Mouse (Mus musculus): ENCODE data around the gene Actrt3. TPM values are rescaled to one million over a fixed set of nuclear protein-coding genes. Genes with fewer than 3 reads are reported as not detected.
A peak's percentile ranks its signal among the peaks of the same experiment; 100 is the strongest.

The Actrt3 gene
- not detected for total RNA-seq (2021)

DNA sequence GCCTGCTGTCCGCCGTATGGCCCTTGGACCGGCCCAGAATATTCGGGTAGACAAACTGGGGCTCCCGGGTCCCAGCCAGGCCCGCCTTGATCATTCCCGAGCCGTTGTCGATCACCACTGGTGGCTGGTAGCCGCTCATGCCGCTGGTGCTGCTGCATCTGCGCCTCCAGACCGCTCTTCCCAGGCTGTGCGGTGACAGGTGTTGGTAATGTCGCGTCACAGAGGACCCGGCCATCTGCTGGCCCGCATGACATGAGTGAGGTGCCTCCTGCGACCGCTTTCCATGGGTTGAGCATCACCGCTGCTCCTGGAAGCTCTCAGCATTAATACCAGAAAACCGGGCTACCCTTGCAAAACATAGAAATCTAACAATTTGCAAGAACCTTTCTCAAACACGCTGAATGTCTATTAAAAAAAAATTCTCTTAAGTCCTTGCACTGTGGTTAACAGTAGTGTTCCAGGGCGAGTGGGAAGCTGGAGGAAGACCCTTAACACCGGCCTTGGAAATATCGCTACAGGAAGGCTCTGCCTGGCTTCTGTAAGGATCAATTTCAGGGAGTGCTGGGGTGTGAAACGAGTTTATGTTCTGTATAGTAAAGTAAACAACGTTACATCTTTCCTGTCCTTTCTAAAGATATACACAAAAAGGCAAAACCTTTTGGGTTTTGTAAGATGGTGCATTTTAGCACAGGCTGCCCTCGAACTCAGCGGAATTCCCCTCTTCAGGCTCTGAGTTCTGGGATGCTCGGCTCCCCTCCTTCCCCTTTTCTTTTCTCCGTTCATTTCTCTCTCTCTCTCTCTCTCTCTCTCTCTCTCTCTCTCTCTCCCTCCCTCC is at the start of gene Actrt3:
Actrt3 (minus strand) TSS at position 229 of the 835 bp plus-strand sequence.
- intact Hi-C loops (cut with DNase I): loop anchor here (2.0 to 10.0 kb wide), 4 partner anchors 193 to 1795 kb away; partner anchors contain the start of genes Phc3, Rpl22l1 and Sec62
- peak; percentile 28 to 29 for DNase-seq

DNA sequence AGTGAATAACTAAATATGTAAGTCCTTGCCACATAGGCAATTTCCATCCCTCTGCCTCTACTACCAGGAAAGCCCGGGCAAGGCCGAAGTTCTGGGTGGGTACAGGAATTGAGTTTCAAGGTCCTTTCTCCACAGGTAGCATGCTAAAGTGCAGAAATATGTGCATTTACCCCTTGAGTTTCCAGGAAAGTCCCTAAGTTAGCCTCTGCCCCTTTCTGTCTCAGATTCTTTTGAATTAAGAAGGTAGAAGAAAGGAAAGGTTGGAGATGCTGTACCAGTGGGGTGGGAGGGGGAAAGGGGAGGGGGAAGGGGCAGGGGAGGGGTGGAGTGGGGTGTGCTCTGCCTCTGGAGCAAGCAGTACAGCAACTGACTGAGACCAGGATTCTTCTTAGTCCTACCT is 48.7 kb upstream of the Actrt3 start:
- intact Hi-C loops (cut with DNase I): no loop called here
- DNase-seq: no peak

DNA sequence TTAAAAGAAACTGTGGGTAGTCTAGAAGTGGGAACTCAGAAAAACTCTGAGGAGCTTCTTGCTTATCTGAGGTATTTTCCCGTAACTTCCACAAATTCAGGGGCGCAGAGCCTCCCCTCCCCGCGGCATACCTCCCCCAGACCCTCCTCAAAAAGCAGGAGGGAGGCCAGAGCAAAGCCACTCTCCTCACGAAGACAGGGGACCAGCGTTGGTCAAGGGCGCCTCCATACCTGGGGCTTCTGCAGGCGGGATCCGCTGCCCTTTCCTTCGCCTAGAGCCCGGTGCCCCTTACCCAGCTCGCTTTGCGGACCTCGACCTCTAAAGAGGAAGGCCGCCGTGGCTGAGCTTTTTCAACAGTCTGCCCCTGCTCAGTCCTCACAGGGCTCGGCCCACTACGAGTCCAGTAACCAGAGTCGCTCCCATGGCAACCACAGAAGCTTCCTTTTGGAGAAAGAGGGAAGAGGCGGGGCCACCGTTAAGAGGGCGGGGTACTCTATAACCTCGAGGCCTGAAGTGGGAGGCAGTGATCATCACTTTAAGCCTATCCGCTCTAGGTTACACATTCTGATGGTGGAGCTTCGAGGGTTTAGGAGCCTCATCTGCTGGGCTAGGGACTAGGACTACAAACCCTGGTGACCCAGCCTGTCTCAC is 47.8 kb upstream of the Actrt3 start, which contains the start of gene Lrrc34:
Lrrc34 (minus strand) TSS at position 430 of the 651 bp plus-strand sequence.
- peak; percentile 6 to 18 for DNase-seq
- intact Hi-C loops (cut with DNase I): no loop called here

DNA sequence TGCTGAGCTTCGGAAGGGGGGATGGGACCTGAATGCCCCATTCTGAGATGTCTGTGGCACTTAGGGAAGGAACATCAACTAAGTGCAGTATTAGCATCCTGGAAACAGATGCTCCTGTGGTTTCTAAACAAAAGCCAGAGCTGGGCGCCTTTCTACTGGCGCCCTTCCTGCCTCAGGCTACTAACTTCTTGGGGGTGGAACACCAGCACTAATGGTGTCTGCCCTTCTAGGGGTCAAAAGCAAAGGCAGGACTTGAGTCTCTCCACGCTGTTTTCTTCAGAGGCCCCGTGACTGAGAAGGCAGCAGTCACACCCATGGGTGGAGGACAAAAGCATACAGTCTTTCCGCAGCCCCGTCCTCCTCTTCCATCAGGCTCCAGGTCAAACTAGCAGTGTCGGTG is 47.0 kb upstream of the Actrt3 start:
- no peak for DNase-seq
- intact Hi-C loops (cut with DNase I): no loop called here

DNA sequence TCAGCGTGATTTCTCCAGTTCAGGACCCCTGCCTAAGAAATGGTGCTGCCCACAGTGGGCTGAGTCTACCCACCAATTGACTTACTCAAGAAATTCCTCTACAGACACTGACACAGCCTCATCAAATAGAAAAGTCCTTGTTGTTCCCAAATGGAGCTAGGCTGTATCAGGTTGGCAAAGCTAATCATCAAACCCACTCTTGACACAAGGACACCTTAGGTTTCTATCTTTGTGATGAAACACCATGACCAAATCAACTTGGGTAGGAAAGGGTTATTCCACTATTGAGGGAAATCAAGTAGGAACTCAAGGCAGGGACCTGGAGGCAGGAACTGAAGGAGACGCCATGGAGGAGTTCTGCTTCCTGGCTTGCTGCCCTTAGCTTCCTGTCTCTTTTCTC is 44.5 kb upstream of the Actrt3 start, which contains the start of gene Lrriq4:
Lrriq4 (plus strand) TSS at position 301 of the 400 bp plus-strand sequence.
- DNase-seq: no peak
- intact Hi-C loops (cut with DNase I): no loop called here

DNA sequence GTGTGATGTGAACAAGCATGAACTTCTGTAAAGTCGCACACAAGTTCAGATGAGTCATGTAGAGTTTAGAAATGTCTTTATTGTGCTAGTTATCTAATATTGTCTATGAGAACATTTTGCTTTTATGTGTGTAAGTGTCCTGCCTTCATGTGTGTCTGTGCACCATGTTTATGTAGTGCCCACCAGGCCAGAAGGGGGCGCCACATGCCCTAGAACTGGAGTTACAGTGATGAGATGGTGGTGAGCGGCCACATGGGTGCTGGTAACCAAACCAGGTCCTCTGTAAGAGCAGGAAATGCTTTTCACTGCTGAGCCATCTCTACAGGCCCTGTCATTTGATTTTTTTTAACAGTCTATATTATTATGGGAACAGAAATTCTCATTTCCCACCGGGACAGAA is 35.9 kb upstream of the Actrt3 start:
- no peak for DNase-seq
- intact Hi-C loops (cut with DNase I): no loop called here

DNA sequence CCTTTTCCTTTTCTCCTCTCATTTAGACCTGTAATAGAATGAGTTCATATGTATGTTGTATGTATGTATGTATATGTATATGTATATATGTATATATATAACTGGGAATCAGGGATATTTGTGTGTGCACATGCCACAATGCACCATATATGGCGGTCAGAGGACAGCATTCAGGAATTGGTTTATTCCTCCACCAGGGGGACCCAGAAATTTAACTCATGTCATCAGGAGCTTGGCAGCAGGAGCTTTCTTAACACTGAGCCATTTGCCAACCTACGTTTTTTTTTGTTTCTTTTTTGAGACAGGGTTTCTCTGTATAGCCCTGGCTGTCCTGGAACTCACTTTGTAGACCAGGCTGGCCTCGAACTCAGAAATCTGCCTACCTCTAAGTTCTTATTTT is 33.9 kb upstream of the Actrt3 start:
- no peak for DNase-seq
- intact Hi-C loops (cut with DNase I): no loop called here

DNA sequence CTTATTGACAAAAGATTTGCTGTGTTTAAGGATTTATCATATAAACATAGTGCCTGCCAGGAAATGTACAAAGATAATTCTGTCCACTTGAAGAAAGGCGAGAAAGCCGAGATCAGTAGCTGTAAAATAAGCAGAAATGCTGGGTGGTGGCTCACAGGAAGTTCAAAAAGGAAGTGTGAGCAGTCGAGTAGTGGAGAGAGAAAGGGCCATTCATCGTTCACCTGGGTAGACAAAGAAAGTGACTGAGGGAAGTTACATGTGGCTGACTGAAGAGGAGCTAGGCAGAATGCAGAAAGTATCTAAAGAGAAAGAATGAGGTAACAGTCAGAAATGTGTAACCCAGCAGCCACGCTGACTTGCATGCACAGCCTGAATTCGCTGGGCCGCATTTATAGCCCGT is 20.4 kb upstream of the Actrt3 start:
- intact Hi-C loops (cut with DNase I): no loop called here
- no peak for DNase-seq

DNA sequence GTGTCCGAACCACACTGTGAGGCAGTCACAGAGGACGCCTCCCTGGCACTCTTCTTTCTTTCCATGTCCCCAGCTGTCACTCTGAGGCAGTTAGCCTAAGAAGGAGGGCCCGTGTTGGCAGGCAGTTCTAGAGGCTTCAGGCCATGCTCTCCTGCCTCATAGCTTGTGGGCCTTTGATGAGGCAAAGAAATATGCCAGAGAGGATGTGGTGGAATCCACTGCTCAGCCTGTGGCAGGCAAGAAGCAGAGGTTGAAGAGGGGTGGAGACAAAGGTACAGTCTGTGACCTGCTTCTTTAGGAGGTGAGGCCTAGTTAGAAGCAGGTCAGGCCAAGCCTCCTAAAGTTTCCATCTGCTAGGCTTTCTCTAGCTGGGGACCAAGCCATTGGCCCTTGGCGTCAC is 11.2 kb upstream of the Actrt3 start:
- no peak for DNase-seq
- intact Hi-C loops (cut with DNase I): no loop called here

DNA sequence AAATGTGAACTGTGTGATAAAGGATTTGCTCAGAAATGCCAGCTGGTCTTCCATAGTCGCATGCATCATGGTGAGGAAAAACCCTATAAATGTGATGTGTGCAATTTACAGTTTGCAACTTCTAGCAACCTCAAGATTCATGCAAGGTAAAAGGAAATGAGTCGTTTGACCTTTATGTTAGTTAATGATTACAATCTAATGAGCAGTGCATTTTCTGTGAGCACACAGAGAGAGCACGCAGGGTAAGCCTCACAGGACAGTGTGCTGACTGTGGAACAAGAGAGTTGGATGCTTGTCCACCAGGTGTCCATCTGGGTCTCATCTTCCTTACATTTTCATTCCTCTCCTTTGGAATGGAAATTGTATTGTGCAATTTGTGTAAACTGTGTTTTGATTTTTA is 9.3 kb upstream of the Actrt3 start:
- intact Hi-C loops (cut with DNase I): no loop called here
- no peak for DNase-seq

DNA sequence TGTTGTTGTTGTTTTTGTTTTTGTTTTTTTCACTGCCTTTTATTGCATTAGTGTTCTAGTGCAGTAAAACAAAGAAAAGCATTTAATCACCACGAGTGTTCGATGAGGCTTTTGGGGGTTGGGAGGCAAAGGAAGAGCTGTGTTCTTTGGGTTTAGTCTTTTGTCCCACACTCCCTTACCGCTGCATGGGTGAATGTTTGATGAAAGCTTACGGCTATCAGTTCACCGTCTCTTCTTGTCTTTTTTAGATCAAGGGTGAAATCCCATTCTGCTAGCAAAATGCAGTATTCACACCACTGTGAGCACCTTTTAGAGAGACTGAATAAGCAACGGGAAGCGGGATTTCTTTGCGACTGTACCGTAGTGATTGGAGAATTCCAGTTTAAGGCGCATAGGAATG is 3.5 kb upstream of the Actrt3 start:
- intact Hi-C loops (cut with DNase I): loop anchor here (5.0 kb wide), 1 partner anchor 364 kb away; the partner anchor contains the start of gene Phc3
- no peak for DNase-seq

DNA sequence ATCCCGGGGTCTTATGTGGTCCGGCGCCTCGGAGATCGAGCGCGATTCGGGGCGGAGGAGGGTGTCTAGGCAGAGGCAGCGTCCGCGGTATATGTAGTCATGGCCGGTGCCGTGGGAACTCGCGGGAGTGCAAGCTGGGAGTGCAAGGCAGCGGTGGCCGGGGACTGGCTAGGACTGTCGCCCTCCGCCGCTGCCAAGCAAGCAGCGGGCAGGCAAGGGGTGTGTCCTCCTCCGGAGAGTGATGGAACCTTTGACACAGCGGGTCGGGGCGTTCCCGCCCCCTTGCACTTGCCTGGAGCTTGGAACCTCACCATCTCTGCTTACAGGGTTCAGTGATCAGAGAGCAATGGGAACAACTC is 3.0 kb upstream of the Actrt3 start:
- intact Hi-C loops (cut with DNase I): loop anchor here (5.0 kb wide), 1 partner anchor 365 kb away; the partner anchor contains the start of gene Phc3
- no peak for DNase-seq

DNA sequence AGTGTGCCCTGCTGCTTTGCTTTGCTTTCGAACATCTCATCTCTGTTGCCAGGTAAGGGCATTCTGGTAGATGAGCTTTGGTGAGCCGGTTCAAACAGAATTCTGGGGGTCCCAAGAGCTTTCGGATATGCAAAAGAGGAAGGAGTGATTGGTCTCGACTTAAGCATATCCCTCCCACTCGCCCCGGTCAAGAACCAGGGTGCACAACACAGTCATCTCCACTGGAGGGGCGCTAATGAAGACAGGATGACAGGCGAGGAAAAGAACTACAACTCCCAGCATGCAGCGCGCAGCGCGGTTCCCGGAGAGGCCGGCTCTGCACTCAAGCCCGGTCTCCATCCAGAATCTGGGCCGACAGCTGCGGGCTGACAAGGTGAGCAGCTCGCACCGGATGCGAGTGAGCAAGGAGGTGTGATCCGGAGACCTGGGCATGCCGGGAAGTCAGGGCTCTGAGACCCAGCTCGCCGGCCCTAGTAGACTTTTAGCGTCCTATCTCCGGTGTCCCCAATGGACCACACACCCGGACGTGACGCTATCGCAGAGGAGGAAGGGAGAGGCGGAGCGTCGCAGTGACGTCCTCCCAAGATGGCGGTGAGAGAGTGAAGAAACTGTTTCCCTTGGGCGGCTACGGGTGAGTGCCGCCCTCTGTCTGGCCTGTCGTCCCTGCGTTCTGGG is 2.5 kb upstream of the Actrt3 start, which contains the start of gene Mynn:
Mynn (plus strand) TSS at position 1 of the 675 bp plus-strand sequence.
- intact Hi-C loops (cut with DNase I): loop anchor here (5.0 kb wide), 1 partner anchor 365 kb away; the partner anchor contains the start of gene Phc3
- DNase-seq: peak; percentile 95 to 99

DNA sequence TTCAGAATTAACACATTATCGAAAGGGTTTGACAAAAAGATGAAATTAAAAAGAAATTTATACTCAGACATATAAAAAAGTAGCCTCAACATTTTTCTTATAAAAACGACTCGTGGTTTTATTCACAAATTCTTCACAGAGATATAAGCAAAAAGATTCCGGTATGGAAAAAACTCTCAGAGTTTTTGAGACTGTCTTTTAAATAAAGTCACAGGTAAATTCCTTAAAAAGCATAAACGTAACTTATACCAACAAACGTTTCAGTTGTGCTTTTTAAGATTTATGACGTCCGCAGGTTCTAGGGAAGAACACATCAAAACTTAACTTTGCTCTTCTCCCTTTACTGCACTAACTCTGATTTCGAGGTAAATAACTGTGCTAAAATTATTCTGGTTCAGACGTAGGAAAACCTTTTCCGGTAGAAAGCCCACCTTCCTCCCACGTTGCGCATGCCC is 1.9 kb upstream of the Actrt3 start:
- DNase-seq: no peak
- intact Hi-C loops (cut with DNase I): loop anchor here (2.0 to 5.0 kb wide), 2 partner anchors 191 to 366 kb away; partner anchors contain the start of genes Phc3 and Sec62

DNA sequence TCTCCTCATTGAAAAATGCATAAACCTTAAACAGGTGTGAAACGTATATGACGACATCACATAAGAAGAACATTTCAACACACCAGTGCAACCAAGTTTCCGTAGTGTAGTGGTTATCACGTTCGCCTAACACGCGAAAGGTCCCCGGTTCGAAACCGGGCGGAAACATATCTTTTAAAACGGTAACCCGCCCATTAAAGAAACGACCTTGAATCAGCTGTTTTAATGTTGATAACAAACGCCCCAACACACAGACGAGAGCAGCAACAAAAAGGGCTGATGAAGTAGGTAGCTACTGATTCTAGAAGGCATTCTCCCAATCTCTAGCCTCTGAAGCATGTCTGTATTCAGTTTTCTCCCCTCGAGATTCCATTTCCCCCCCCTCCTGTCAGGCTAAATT is 1.4 kb upstream of the Actrt3 start:
- intact Hi-C loops (cut with DNase I): loop anchor here (2.0 to 5.0 kb wide), 2 partner anchors 192 to 366 kb away; partner anchors contain the start of genes Phc3 and Sec62
- peak; percentile 90 to 93 for DNase-seq

DNA sequence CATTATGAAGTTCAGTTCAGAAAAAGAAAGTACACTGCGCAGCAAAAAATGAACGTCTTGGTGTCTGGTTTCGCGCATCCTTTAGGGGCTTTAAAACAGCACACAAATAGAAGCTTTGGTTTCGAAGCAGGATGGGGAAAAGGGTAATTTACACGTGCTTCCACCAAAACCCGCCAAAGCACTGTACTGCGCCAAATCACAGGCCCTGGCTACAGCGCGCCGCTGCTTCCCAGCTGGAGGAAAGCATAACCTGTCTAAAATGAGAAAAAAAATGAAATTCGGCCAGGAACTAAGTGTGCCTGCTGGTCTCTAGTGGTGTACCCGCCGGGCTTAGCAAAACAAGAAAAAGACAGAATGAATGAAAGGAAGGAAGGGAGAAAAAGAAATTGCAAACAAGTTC is 978 bp upstream of the Actrt3 start:
- peak; percentile 31 to 53 for DNase-seq
- intact Hi-C loops (cut with DNase I): loop anchor here (2.0 to 5.0 kb wide), 2 partner anchors 192 to 367 kb away; partner anchors contain the start of genes Phc3 and Sec62

DNA sequence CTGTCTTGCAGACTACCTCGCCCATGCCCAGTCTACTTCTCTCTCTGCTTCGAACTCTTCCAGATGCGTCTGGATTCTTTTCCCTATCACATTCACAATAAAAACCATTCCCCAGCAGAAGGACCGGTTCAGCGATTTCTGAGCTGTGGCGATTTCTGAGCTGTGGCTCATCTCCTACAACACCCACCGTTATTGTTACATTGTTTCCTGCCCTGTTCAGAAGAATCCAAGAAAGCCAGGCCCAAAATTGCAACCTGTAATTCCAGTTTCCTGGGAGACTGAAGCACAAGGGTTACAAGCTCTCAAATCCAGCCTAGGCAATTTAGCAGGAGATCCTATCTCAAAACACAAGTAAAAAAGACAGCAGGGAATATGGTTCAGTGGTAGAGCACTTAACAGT is 2.5 kb downstream of the Actrt3 start:
- DNase-seq: no peak
- intact Hi-C loops (cut with DNase I): loop anchor here (10.0 kb wide), 2 partner anchors 538 to 1792 kb away; partner anchors contain the start of gene Rpl22l1

DNA sequence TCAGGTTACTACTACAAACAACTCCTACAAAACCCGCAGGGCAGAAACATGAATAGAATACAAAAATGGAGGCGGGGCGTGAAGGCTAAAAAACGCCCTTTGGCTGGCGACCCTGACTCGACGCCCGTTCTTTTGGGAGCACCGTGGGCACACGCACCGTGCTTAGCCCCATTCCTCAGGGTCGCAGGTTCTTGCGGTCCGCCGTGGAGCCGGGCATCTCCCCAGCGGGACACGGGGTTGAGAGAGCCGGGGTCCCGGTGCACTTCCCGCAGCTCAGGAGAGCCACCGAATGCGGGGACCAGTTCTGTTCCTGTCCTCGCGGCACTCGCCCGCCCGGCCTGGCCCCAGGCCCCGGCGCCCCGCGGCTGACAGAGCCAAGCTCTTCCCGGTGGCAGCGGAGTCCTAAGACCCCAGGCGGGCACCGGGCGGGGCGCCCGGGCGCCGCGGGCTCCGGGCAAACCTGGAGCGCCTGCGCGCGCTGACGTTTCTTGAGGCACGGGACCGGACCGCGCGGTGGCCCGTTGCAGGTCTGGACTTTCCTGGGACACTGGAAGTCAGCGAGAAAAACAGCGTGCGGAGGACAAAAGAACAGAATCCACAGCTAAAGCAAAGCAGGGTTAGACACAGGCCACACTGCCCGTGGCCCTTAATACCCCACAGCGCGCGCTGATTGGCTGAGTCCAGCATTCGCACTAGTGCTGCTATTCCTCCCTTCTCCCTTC is 4.5 kb downstream of the Actrt3 start:
- DNase-seq: peak; percentile 47 to 54
- intact Hi-C loops (cut with DNase I): loop anchor here (10.0 kb wide), 2 partner anchors 540 to 1790 kb away; partner anchors contain the start of gene Rpl22l1

DNA sequence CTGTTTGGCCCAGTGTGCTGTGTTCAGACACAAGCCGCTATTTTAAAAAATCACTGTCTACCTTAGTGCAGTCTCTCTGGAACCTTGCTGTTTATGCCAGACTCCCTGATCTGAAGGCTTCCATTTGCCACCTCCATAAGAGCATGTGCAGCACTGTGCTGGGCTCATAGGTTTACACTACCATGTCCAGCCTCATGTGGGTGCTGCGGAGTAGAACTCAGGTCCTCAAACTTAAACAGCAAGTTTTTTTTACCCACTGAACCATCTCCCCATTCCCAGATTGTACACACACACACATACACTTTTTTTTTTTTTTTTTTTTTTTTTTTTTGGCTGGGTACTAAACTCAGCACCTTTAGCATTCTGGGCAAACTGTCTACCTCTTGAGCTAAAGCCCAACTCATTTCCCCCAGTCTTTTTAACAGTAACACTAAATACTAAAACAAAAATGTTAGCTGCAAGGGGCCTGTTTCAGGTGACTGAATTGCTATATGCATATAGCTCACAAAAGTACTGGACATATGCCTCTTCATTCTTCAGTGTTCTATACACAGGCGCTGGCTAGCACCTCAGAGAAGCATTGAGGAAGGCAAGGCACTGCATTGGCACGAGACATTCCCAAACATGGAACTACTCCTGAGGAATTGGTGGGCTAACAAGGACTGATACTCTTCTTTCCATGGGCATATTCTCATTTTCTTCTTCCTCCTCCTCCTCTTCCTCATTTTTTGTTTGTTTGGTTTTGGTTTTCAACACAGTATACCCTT is 5.8 kb downstream of the Actrt3 start:
- intact Hi-C loops (cut with DNase I): loop anchor here (5.0 to 10.0 kb wide), 3 partner anchors 103 to 1789 kb away; partner anchors contain the start of genes Lrrc31 and Rpl22l1
- DNase-seq: no peak

Data from heart, postnatal 36 days (tissue).